Mouse (Mus musculus) frontal cortex, postnatal 10 days (tissue): ENCODE data around the gene D930007J09Rik.
A peak's percentile ranks its signal among the peaks of the same experiment; 100 is the strongest.

Experiments
- DNase-seq, 2 experiments: peaks; one replicate each; pipeline ENCODE4 v3.0.0; 2022; ENCODE audit warnings: low spot score in 2 of 2, mixed read lengths in 1 of 2

The D930007J09Rik gene

DNA sequence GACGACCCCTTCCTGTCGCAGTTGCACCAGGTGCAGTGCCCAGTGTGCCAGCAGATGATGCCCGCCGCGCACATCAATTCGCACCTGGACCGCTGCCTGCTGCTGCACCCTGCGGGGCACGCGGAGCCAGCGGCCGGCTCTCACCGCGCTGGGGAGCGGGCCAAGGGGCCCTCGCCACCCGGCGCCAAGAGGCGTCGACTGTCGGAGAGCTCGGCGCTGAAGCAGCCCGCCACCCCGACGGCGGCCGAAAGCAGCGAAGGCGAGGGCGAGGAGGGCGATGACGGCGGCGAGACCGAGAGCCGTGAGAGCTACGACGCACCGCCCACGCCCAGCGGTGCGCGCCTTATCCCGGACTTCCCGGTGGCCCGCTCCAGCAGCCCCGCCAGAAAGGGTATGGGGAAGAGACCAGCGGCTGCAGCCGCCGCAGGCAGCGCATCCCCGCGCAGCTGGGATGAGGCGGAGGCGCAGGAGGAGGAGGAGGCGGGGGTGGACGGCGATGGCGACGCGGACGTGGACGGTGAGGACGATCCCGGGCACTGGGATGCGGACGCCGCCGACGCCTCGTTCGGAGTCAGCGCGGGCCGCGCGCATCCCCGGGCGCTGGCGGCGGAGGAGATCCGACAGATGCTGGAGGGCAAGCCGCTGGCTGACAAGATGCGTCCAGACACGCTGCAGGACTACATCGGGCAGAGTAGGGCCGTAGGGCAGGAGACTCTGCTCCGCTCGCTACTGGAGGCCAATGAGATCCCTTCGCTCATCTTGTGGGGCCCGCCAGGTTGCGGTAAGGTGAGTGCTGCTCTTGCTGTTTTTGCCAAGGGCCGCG lies at the start of gene D930007J09Rik:
TSS of gene D930007J09Rik (minus strand) at position 591 of the 823 bp plus-strand sequence.
- DNase-seq: peak; percentile 32 to 63

DNA sequence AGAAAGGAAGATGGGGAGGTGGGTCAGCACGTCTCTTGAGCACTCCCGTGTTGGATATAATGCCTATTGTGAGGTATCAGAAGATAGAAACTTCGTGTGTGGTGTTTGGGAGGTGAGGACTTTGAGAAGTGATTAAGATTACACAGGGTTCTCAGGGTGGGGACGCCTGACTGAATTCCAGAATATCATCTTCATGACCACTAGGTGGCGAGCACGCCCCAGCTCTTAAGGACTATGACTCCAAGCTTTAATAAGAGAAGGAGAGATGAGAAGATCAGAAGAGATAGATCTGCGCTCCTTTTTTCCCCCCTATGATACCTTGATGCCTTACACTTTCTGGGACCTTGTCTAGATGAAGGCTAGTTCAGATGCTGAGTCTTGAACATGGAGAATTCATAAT lies 49.3 kb upstream of the D930007J09Rik start:
- DNase-seq: peak in 1 of 2 experiments; percentile 32

DNA sequence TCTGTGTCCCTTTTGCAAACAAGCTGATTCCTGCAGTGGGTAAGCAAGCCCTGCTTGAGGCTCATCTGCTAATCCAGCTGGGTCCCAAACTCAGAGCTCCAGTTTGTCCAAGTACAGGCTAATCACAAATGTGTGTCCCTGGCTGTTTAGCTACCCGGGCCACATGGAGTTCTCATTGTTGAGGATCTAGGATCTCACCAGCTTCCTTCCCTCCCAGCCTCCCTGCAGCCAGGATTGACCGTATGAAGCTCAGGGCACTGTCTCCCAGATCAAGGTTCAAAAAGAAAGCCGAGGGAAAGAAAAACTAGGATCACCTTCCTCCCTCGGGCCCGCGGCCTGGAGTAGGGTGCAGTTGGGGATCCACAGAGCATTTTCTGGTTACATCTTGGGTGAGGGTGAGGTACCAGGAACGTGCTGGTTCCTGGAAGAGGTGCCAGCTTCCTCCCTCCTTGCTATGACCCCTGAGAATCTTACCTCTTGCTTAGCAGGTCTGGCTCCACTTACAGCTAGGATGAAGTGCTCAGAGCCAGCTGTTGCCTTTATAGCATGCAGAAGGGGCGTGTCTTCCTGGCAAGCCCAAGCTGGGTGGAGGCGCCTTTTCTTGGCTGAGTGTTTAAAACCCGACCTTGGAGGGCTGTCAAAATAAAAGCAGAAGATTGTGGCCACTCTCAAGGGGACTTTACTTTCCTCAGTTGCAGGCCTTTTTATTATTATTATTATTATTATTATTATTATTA lies 48.2 kb upstream of the D930007J09Rik start, which contains the start of gene Serpinb1a:
TSS of gene Serpinb1a (minus strand) at position 518 of the 737 bp plus-strand sequence.
- DNase-seq: no peak

DNA sequence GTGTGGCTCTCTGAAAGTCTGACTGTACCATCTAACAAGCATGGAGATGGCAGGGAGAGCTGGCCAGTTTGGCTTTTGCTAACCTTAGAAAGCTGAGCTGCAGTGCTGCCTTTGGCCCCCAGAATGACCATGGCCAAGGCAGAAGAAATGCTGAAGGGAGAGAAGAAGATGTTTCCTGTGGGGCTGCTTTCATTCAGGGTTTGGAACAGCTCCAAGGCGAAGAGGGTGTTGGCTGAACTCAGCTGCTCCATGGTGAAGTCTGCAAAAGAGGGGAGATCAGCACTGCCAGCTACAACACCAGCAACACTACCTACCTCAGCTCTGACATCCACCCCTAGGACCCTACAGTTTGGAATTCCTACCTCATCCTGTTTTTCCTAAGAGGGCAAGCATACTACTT lies 47.5 kb upstream of the D930007J09Rik start:
- no peak for DNase-seq

DNA sequence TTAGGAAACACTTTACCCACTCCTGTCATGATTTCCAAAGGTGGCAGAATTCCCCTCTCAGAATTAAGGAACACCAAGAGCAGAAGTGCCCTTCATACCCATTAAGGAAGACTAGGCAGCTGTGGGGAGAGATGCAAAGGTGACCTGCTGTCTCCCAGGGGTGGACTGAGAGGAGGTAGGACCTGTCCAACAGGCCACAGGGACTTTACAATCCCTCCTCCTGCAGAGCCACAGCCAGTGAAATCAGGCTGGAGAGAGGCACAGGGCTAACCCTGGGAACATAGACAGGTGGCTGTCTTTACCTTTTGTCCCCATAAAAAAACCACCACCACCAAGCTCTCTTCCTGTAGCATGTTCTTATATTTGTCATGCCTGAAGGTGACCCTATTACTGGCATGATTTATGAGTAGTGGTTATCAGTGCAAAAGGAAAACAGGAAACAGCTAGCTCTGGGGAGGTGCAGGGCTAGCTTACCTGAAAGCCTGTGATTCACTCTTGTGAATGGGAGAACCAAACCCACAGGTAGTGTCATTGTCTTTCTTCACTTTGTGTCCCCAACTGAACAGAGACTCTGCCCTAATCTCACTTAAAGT lies 47.0 kb upstream of the D930007J09Rik start:
- no peak for DNase-seq

DNA sequence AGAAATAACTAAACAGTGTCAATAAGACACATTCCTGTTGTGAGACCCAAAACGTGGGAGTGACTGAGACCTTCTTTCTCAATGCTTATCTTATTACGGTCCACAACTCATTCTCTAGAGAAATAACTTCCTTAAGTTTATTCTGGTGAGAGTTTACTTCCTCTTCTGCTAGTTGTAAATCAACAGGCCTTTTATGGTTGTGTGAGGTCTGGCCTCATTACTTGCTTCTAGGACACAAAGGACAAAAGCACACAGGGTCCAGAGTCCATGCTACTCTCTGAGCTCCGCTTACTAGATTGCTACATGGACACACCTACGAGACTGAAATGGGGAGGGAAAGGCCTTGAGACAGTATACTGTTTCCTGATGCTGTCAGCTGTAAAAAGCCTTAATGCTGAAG lies 46.4 kb upstream of the D930007J09Rik start:
- no peak for DNase-seq

DNA sequence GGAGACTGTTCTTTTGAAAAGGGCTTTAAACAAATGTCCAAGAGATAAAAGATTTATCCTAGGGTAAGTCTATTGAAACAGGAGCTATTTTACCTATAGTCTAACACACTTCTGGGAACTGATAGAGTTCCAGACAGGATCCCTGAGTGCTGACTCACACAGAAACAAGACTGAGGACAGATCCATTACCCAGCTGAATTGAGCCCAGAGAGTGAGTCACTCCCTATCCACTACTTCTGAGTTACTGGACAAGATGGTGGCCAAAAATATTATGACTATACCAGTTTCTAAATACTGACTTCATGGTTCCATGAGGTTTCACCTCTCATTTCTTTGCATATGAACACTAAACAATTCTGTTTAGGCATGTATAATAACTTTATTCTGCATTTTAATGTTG lies 43.6 kb upstream of the D930007J09Rik start:
- no peak for DNase-seq

DNA sequence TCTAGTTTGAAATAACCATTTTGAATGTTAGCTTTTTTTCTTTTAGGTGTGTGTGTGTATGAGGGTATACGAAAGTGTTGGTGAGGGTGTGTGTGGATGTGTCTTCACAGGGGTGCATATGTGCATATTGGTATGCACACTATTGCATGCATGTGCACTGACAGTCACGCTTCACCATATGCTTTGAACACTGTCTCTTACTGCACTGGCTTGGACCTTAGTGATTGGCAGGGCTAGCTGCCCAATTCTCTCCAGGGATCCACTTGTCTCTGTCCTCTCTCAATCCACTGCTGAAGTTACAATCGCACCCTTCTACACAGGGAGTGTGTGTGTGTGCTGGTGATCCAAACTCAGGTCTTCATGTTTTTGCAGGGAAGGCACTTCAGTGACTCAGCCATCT lies 38.7 kb upstream of the D930007J09Rik start:
- DNase-seq: no peak

DNA sequence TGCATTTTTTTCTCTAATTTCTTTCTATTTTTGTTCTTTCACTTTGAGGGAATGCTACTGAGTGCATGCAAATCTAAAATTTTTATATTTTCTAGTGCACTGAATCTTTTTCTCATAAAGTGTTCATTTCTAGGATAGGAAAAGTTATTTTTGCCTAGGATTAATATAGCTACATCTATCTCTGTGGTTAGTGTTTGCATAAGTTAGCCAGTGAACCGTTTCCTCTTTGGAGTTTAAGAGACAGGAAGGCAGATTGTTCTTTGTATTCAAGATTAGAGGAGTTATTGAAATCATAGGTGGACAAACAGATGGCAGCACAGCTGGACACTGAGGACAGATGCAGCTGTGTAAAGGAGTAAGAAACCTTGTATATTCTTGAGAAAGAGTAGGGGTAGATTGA lies 36.7 kb upstream of the D930007J09Rik start:
- DNase-seq: no peak

DNA sequence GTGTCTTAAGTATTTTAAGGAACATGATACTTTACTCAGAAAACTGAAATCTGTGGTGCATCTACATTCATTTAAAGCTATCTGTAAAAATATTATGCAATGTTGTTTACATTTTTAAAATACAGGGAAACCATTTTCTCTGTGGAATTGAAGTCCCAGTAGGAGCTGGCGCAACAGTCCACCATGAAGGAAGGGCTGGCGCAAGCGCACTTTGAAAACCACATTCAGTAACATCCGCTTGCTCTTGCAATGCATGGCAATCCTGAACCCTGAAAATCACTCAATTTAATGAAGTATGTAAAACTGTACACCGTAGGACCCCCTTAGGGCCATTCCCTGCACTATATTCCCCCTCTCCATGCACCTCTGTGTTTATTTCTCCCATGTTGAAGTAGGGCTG lies 31.9 kb upstream of the D930007J09Rik start:
- no peak for DNase-seq

DNA sequence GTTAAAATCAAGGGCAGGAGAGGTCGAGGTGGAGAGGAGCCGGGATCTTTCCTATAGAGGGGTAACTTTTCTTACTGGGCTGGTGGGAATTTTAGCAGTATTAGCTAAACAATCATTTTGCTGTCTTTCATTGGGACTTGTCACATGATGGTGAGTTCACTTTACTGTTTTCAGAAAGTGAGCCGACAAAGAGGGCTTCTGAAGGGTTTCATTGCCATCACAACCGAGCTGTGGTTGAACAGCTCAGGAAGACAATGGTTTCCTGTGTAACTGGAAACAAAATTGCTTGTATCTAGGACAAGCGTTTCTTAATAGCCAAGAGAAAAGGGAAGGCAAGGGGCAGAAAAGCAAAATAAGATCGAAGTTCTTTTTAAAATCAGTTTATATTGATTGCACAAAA lies 30.6 kb upstream of the D930007J09Rik start:
- no peak for DNase-seq

DNA sequence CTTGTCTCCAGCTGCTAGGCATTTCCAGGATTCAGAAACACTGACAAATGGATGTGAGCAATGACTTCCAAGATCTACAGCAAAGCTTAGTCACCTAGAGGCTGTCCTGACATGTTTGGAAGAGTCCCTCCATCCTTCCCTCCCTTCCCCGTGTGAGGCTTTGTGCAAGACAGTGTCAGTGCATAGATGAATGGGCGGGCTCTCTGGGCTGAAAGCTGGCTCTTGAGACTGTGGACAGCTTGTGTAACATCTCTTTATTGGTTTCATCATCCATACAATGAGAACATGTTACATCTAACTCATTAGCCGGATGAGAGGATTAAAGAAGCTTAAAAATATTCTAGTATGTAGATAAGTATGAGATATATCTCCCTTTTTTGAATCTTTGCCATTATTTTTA lies 30.1 kb upstream of the D930007J09Rik start:
- DNase-seq: no peak

DNA sequence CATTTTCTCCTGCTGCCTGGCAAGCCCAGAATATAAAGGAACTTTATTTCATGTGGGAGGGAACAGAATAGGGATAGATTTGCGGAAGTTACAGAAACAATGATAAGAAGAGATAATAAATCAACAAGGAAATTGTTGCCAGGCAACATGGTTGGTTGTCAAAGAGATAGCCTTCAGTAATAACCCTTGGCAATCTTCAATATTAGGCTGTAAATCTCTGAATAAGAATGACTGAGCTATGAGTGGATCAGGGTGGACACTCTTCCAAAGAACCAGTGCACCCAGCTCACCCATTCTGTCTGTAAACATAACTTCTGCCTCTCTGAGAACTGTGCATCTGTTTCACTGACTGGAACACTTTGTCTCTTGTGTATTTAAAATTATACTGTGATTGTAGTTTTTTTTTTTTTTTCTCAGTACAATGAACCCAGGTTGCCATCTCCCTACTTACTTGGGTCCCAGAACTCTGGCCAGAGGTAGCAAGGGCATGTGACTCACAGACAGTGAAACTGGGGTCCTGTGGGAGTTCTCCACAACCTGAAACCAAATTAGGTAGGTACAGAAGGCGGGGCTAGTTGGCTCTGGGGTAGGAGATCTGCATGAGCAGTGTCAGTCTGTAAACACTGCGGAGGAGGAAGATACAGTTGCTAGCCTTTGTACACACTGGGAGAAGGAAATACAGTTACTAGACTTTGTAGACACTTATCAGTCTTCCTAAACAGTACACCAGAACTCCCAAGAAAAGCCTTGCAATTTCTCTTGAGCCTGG lies 29.0 kb upstream of the D930007J09Rik start:
- no peak for DNase-seq

DNA sequence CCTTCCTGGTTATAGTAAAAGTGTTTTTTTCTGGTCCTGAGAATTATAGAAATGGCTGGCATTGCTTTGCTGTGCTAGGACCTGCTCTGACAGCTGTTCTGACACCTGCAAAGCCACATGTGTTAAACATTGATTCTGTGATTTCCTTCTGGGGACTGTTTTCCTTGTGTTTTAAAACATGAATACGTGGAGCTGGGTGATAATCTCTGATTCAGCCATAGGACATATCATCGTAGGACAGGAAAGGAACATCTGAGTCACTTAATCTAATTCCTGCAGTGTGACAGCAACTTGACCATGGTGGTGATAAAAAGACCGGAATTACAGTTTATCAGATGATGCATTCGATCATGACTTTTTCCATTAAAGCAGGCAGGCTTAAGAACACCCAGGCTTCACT lies 26.2 kb upstream of the D930007J09Rik start:
- DNase-seq: no peak

DNA sequence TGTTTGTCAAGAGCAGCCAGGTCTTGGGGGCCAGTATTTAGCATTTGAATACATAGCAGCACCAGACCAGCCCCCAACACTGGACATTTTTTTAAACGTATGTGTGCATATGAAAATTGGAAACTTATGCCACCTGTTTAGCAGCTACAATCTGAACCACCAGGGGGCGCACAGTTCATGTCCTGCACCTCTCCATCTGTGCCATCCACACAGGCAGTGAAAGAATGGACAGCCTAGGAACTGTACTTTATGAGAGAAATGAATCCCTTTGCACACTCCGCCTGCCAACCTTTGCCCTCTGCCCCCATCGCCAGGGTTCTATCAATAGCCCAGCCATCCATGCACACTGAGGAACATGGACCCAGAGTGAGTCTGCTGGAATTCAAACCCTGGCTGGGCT lies 25.3 kb upstream of the D930007J09Rik start:
- peak in 1 of 2 experiments; percentile 24 for DNase-seq

DNA sequence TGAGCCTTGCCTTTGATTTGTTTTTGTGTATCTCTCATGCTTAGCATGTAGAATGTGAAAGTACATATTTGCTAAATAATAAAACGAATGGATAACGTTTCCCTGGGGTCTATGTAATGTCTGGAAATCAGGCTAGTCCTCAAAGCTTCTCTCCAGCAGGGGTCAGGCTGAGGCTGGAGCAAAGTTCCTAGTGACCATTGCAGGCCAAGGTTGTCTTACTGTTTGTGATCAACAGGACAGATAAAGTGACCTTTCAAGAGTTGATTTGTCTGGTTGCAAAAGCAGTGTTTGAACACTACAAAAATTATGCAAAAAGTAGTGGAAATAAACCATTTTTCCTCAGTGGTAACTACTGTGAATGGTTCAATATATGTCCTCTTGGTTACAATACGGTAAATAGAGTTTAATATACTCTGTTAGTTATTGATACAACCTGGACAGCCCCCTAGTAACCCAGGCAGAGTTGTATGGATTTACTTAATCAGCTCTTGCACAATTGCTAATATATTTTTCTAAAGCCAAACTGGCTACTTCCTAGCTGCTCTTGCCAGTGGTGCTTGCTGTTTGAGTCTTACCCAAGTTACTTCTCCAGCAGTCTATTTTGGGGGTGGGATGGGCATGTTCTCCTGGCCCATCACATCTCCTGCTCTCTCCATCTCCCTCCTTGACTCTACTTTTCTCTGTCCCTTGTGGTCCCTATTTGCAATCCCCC lies 24.6 kb upstream of the D930007J09Rik start:
- DNase-seq: no peak

DNA sequence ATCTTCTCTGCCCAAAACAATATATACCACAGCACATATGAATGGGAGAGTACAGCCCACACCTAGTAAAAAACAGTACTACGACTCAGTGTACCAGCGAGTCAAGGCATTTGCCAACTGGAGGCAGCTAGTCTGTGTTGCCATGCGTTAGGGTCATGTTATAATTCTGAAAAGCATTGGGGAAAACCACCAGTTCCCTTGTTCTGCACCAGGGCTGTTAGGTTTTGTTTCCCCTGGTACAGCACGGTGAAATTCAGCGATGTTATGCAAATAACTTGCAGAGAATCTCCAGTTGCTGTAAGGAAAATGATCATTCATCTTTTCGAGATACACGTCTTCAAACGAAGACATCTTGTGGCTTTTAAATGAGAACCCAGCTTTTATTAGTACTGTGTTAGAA lies 22.9 kb upstream of the D930007J09Rik start:
- no peak for DNase-seq

DNA sequence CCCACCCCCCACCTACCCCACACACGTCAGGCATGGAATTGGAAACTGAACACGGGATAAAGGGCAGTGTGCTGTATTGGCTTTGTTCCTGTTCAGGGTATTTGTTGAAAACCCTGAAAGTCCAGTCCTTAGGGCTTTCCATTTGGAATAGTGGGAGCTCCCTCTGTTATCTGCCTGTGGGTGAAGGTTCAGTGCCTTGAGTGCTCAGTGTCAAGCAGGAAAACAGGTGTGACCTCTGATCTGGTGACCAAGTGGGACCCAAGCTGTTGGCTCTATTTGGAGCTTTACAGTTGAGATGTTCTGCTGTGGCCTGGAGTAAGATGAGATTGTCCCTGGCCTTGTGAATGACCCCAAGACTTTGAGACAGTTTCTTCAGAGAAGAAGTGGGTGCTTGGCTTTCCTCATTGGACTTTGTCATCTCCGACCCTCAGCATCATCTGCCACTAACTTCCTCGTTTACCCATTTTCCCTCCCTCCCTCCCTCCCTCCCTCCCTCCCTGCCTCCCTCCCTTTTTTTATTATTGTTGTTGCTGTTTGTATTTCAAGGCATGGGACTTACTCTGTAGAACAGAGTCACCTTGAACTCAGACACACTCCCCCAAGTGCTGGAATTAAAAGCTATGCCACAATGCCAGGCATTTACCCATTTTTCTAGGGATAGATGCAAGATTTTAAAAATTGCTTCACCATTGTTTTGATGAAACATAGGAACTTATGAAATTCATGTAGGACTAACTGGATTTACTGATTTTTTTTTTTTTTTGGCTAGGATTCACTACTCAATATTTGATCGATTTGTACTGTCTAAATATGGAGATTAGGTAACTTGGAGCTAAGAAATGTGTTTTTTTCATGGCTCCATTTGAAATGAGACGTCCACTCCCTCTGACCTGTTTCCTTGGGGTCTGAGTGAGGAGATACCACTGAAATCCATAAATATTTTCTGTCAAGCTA lies 22.0 kb upstream of the D930007J09Rik start:
- DNase-seq: no peak

DNA sequence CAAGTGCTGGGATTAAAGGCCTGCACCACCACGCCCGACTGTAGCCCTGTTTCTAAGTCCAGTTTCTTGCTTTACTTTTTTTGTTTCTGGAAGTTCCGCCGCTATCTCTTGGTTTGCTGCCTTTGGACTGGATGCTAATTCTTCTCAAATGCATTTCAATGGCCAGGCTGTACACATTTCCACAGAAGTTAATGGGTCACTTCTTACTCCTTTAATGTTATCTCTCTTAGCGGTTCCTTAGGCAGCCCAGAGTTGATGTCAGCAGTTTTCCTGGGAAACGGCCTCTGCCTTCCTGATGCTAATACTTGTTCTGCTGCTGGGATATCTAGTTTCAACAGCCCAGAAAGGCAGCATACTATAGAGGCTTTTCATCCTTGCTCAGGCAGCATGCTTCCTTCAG lies 20.5 kb upstream of the D930007J09Rik start:
- DNase-seq: no peak

DNA sequence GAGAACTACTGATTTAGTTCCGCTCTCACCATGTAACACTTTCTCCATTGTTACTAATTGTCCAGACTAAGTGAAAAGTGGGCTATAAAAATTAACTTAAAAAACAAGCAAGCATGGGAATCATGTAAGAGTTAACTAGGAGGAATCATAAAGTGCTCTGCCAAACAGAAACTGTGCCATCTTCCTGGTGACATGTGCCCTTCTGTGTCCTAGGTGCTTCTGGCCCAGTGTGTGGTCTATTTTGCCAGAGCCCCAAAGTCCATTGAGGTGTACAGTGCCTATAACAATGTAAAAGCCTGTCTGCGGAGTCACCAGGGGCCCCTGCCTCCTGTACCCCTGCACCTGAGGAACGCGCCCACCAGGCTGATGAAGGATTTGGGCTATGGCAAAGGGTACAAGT lies 19.0 kb upstream of the D930007J09Rik start:
- DNase-seq: no peak
